Mouse (Mus musculus) 416B (cell line): ENCODE data around the gene Tex52.

Source experiments
- DNase-seq: peaks from one replicate; pipeline ENCODE4 v3.0.0; 2011; ENCODE audit warnings: low read depth

Gene Tex52

GRCm38 (mm10) chr6:128375192-128375591, at the start of gene Tex52, which contains the start of gene Gm44596:
Gene Tex52, plus strand, starts transcription at chr6:128375456.
Gene Gm44596, plus strand, starts transcription at chr6:128375503.
- DNase-seq, result no peak

- DNase-seq, result peak; percentile 83
Measured at GRCm38 (mm10) chr6:128334397-128335124, 40.7 kb upstream of the Tex52 start.

GRCm38 (mm10) chr6:128337467-128337866, 37.8 kb upstream of the Tex52 start:
- no peak for DNase-seq

- DNase-seq, result no peak
Measured at GRCm38 (mm10) chr6:128338876-128339275, 36.4 kb upstream of the Tex52 start.

- no peak for DNase-seq
Measured at GRCm38 (mm10) chr6:128341956-128342723, 33.1 kb upstream of the Tex52 start.

GRCm38 (mm10) chr6:128345623-128346022, 29.6 kb upstream of the Tex52 start:
- peak; percentile 99 for DNase-seq

GRCm38 (mm10) chr6:128346782-128347181, 28.5 kb upstream of the Tex52 start:
- no peak for DNase-seq

- peak; percentile 78 for DNase-seq
Measured at GRCm38 (mm10) chr6:128349711-128350110, 25.5 kb upstream of the Tex52 start.

- DNase-seq, result peak; percentile 71
Measured at GRCm38 (mm10) chr6:128354140-128354539, 21.1 kb upstream of the Tex52 start.

GRCm38 (mm10) chr6:128355201-128355681, 20.0 kb upstream of the Tex52 start:
- peak; percentile 44 for DNase-seq

GRCm38 (mm10) chr6:128355726-128356416, 19.4 kb upstream of the Tex52 start, which contains the start of gene Tulp3:
Gene Tulp3, minus strand, starts transcription at chr6:128355851.
- peak; percentile 85 for DNase-seq

- peak; percentile 58 for DNase-seq
Measured at GRCm38 (mm10) chr6:128358999-128359398, 16.3 kb upstream of the Tex52 start.

- DNase-seq, result no peak
Measured at GRCm38 (mm10) chr6:128361901-128362300, 13.4 kb upstream of the Tex52 start.

- DNase-seq, result peak; percentile 80
Measured at GRCm38 (mm10) chr6:128362381-128363006, 12.8 kb upstream of the Tex52 start, which contains the start of the genes Rhno1 and Foxm1. Gene Rhno1, minus strand, starts transcription at chr6:128362911. Gene Foxm1, plus strand, starts transcription at chr6:128362967.

GRCm38 (mm10) chr6:128363007-128363825, 12.0 kb upstream of the Tex52 start:
- DNase-seq, result peak; percentile 48

- DNase-seq, result peak; percentile 81
Measured at GRCm38 (mm10) chr6:128364721-128365120, 10.5 kb upstream of the Tex52 start.

GRCm38 (mm10) chr6:128366466-128366865, 8.8 kb upstream of the Tex52 start:
- no peak for DNase-seq

- no peak for DNase-seq
Measured at GRCm38 (mm10) chr6:128370040-128370439, 5.2 kb upstream of the Tex52 start.

- DNase-seq, result no peak
Measured at GRCm38 (mm10) chr6:128376371-128377085, 1.3 kb downstream of the Tex52 start.

GRCm38 (mm10) chr6:128379636-128380035, 4.4 kb downstream of the Tex52 start:
- DNase-seq, result no peak
